Mouse (Mus musculus) megakaryocyte, embryonic 14.5 days (primary cell): ENCODE data around the gene Hoxc9.

Source experiments
- FLI1 ChIP-seq: IDR thresholded peaks from 2 replicates; pipeline ENCODE4 v1.6.1; 2012; ENCODE audit warnings: low read length, inconsistent platforms, mixed read lengths
- GATA1 ChIP-seq: IDR thresholded peaks from 3 replicates; pipeline ENCODE4 v1.6.1; 2012; ENCODE audit warnings: mixed read lengths, low read length, inconsistent platforms, borderline replicate concordance

GRCm38 (mm10) chr15:103032646-103033575 is 56.7 kb downstream of the Hoxc9 start:
- TF ChIP-seq FLI1, result no peak
- TF ChIP-seq GATA1, result no peak
